Mouse (Mus musculus) lung, adult 2 months (tissue): ENCODE data around the gene Ptn.

ENCODE experiments used
- CTCF ChIP-seq: fragments of 200-500 bp; IDR thresholded peaks from 2 replicates; pipeline ENCODE4 v1.5.1; 2011; ENCODE audit warnings: mild to moderate bottlenecking, low read length, control low read depth; ENCODE audit not compliant: insufficient read depth
- POLR2A ChIP-seq: fragments of 200-500 bp; IDR thresholded peaks from 2 replicates; pipeline ENCODE4 v1.6.1; 2011; ENCODE audit warnings: low read depth, mild to moderate bottlenecking, control low read depth, low read length, borderline replicate concordance; ENCODE audit errors: extremely low read depth

GRCm38 (mm10) chr6:36722769-36723549 lies 87.1 kb downstream of the Ptn start:
- no peak for TF ChIP-seq POLR2A
- TF ChIP-seq CTCF: no peak
